Mouse (Mus musculus) heart, embryonic 15.5 days (tissue): ENCODE measurements around the gene Map2k6. TPM values are rescaled to one million over a fixed set of nuclear protein-coding genes. Genes with fewer than 3 reads are reported as not detected.

ENCODE experiments used
- ATAC-seq: fragments of 200-750 bp; cut with Nextera tagmentation; replicated peaks from 2 replicates; pipeline ENCODE4 v1.8.0; 2017; ENCODE audit warnings: low read depth, moderate TSS enrichment; ENCODE audit not compliant: insufficient number of reproducible peaks, insufficient read depth, low FRiP score
- H3K27ac ChIP-seq: fragments of 300-500 bp; sonication (generic); 2 replicates; pipeline ENCODE4 v1.5.1; 2015; ENCODE audit warnings: mild to moderate bottlenecking, inconsistent platforms
- H3K27me3 ChIP-seq: fragments of 300-500 bp; sonication (generic); 2 replicates; pipeline ENCODE4 v1.6.1; 2015; ENCODE audit warnings: inconsistent platforms
- H3K36me3 ChIP-seq: fragments of 300-500 bp; sonication (generic); 2 replicates; pipeline ENCODE4 v1.6.1; 2015; ENCODE audit warnings: mild to moderate bottlenecking, inconsistent platforms
- H3K4me1 ChIP-seq: fragments of 300-500 bp; sonication (generic); replicated peaks from 2 replicates; pipeline ENCODE4 v1.6.1; 2015; ENCODE audit warnings: inconsistent platforms
- H3K4me2 ChIP-seq: fragments of 300-500 bp; sonication (generic); 2 replicates; pipeline ENCODE4 v1.6.1; 2015; ENCODE audit warnings: inconsistent platforms, mild to moderate bottlenecking, moderate library complexity
- H3K4me3 ChIP-seq: fragments of 300-500 bp; sonication (generic); 2 replicates; pipeline ENCODE4 v1.5.1; 2015; ENCODE audit warnings: mild to moderate bottlenecking, inconsistent platforms
- H3K9ac ChIP-seq: fragments of 300-500 bp; sonication (generic); 2 replicates; pipeline ENCODE4 v1.6.1; 2015; ENCODE audit warnings: mild to moderate bottlenecking, inconsistent platforms
- H3K9me3 ChIP-seq: fragments of 300-500 bp; sonication (generic); replicated peaks from 2 replicates; pipeline ENCODE4 v1.6.1; 2016; ENCODE audit warnings: inconsistent platforms
- WGBS: fragments of 180-500 bp; shearing (Covaris S2); methylation state at CpG from one replicate; pipeline ENCODE4 v1.1.7; 2015; ENCODE audit warnings: mixed read lengths; 5-methylcytosine and 5-hydroxymethylcytosine counted together
- polyA plus RNA-seq: library from polyadenylated mRNA; unstranded; fragments of >200 nt; fragmentation: Nextera tagmentation; extraction: Ambion mirVana; gene quantifications from 2 replicates; pipeline ENCODE4 v1.2.1, GENCODE M21; 2015

The Map2k6 gene
- polyA plus RNA-seq, 1 experiment from 2014 or later = 13.5 TPM

DNA sequence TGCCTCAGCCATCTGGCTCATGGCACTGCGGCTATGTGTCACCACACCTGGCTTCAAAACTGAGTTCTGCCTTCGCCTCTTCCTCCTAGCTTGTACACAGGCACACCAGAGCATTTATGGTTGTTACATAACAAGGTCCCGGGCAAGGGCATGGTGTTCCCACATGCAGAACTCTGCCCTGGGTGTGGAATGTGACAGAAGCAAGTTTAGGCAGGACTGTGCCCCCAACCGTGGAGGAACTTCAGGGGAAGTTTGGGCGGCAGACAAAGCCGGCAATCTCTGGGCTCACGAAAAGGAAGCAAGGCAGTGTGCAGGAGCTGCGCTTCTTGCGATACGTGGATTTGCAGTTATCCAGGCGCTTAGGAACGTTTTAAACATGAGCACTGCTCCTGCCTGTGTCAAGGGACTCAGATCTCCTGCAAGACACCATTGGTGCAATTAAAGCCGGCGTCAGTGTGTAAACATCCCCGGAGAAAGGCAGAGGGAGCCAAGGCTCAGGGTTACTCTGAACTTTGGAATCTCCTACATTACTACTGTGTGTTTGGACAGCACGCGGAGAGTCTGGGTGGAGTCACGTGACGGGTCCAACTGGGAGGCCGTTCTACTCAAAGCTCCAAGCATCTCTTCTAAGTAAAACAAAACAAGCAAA, 19.1 kb upstream of the Map2k6 start:
- peak; percentile 74; the same call in 1 of the 2 replicates for ATAC-seq
- H3K9me3 ChIP-seq = no peaks in the 10 kb centered on the region
- H3K36me3 ChIP-seq = no peaks in the 10 kb centered on the region
- peak overlapping the region; percentile 76 for H3K4me2 ChIP-seq
- 5% methylated on average over 20 of the region's 20 CpGs for WGBS
- peak overlapping the region; percentile 70 for H3K27ac ChIP-seq
- H3K27me3 ChIP-seq = no peaks in the 10 kb centered on the region
- peaks cover 11% of the 10 kb centered on the region for H3K4me1 ChIP-seq
- H3K9ac ChIP-seq = peak overlapping the region; percentile 39
- peak overlapping the region; percentile 47 for H3K4me3 ChIP-seq

DNA sequence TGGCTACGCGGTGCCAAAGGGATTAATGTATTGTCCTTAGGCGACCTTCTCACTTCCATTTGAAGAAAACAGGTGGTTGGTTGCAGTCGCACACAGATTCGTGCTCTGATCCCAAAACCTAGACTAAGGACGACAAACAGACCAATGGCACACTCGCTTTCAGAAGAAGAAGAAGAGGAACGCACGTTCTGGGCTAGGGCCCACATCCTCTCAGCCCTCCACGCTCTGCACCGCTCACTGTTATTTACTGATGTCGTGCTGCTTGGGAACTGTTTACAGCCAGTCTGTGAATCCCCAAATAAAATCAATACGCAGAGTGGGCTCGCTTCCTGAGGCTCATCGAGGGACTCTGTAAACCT, 18.6 kb upstream of the Map2k6 start:
- Histone ChIP-seq H3K9ac (0 out of 2 replicates have a peak overlapping the region, but pooled peaks have one; percentile 39), H3K4me1 (peaks cover 11% of the 10 kb centered on the region), H3K9me3 (no peaks in the 10 kb centered on the region), H3K4me2 (peak overlapping the region; percentile 76), H3K4me3 (peak overlapping the region; percentile 47), H3K27me3 (no peaks in the 10 kb centered on the region), H3K36me3 (no peaks in the 10 kb centered on the region), H3K27ac (no peak overlapping the region)
- ATAC-seq = no peak
- 23% methylated on average over 15 of the region's 15 CpGs for WGBS

DNA sequence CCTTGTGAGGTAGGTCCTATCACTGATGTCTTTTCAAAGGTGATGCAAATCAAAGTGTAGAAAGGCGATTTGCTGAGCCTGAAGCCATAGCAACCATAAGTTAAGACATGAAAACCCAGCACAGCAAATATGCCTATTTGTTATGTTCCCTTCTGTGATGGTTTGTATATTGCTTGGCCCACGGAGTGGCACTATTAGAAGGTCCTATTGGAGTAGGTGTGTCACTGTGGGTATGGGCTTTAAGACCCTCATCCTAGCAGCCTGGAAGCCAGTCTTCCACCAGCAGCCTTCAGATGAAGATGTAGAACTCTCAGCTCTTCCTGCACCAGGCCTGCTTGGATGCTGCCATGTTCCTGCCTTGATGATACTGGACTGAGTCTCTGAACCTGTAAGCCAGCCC, 13.4 kb upstream of the Map2k6 start:
- H3K36me3 ChIP-seq = no peaks in the 10 kb centered on the region
- ATAC-seq = no peak
- 83% methylated on average over 2 of the region's 2 CpGs for WGBS
- peaks cover under 1% of the 10 kb centered on the region for H3K4me1 ChIP-seq
- H3K27me3 ChIP-seq = no peaks in the 10 kb centered on the region
- H3K4me3 ChIP-seq = no peak overlapping the region
- no peak overlapping the region for H3K9ac ChIP-seq
- no peaks in the 10 kb centered on the region for H3K9me3 ChIP-seq
- H3K27ac ChIP-seq = no peak overlapping the region
- no peak overlapping the region for H3K4me2 ChIP-seq

DNA sequence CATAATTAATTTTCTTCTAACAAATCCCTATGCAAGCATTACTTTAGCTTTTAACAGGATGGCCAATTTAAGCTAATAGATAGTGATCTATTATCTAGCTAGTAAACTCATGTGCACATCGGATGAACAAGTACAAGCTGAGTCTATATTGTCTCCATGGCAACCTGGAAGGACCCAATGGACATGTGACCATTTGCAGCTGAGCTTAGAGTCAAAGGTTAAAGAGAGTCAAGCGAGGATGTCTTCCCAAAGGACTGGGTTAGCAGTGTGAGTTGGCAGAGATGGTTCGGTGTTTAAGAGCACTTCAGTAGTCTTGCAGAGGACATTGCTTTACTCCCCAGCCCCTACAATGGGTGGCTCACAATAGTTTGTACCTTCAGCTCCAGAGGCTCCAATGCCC, 6.2 kb upstream of the Map2k6 start:
- H3K4me2 ChIP-seq = no peak overlapping the region
- 85% methylated on average over 3 of the region's 3 CpGs for WGBS
- H3K9me3 ChIP-seq = no peaks in the 10 kb centered on the region
- H3K4me3 ChIP-seq = no peak overlapping the region
- H3K36me3 ChIP-seq = no peaks in the 10 kb centered on the region
- H3K27me3 ChIP-seq = no peaks in the 10 kb centered on the region
- H3K4me1 ChIP-seq = no peaks in the 10 kb centered on the region
- no peak overlapping the region for H3K9ac ChIP-seq
- H3K27ac ChIP-seq = no peak overlapping the region
- no peak for ATAC-seq

DNA sequence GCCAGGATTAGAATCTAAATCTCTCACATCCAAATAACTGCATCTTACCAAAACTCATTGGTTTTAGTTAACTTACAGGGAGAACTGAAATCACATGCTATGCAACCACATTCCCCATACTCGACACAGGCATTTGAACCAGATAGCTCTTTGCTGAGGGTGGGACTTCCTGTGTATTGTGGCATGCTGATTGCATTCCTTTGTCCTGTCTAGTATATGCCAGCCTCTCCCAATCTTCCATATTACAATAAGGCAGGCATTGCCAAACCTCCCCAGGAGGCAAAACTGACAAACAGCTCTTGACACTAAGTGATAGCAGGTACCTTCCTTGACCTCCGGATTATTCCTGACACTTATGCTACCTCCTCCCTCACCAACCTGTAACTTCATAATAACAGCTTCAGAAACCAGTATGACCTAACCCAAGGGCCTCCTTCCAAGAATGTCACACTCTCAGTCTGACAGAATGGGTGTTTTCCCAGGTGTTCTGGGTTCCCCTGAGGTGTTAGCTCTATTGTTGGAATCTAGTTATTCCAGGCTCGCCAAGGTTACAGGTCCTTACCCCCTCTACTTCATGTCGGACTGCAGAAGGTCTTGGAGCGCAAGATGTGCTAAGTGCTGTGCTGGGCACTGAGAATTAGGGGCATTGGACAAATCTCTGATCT, 4.0 kb upstream of the Map2k6 start:
- Histone ChIP-seq H3K27me3 (no peaks in the 10 kb centered on the region), H3K9ac (no peak overlapping the region), H3K9me3 (no peaks in the 10 kb centered on the region), H3K27ac (no peak overlapping the region), H3K36me3 (no peaks in the 10 kb centered on the region), H3K4me3 (no peak overlapping the region), H3K4me1 (peaks cover 5% of the 10 kb centered on the region), H3K4me2 (no peak overlapping the region)
- 64% methylated on average over 5 of the region's 5 CpGs for WGBS
- no peak for ATAC-seq

DNA sequence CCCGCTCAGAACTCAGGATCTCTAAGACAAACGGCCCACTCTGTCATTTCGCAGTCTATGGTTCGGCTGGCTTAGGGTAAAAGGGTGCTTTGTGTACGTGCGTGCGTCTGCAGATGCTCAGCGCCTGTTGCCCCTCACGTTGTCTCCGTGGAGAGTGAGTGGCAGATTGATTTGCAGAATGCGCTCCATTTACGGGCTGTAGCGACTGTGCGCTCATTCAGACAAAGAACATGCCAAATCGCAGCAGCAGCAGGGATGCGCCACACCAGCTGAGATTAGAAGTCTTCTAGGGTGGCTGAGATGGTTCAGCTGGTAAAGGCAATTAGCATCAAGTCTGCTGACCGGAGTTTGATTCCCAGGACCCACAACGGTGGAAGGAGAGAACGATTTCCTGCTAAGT, 2.8 kb upstream of the Map2k6 start:
- ATAC-seq = no peak
- Histone ChIP-seq H3K9ac (no peak overlapping the region), H3K4me2 (peak overlapping the region; percentile 22), H3K36me3 (no peaks in the 10 kb centered on the region), H3K27ac (no peak overlapping the region), H3K9me3 (no peaks in the 10 kb centered on the region), H3K27me3 (no peaks in the 10 kb centered on the region), H3K4me1 (peaks cover 10% of the 10 kb centered on the region), H3K4me3 (no peak overlapping the region)
- 42% methylated on average over 19 of the region's 19 CpGs for WGBS

DNA sequence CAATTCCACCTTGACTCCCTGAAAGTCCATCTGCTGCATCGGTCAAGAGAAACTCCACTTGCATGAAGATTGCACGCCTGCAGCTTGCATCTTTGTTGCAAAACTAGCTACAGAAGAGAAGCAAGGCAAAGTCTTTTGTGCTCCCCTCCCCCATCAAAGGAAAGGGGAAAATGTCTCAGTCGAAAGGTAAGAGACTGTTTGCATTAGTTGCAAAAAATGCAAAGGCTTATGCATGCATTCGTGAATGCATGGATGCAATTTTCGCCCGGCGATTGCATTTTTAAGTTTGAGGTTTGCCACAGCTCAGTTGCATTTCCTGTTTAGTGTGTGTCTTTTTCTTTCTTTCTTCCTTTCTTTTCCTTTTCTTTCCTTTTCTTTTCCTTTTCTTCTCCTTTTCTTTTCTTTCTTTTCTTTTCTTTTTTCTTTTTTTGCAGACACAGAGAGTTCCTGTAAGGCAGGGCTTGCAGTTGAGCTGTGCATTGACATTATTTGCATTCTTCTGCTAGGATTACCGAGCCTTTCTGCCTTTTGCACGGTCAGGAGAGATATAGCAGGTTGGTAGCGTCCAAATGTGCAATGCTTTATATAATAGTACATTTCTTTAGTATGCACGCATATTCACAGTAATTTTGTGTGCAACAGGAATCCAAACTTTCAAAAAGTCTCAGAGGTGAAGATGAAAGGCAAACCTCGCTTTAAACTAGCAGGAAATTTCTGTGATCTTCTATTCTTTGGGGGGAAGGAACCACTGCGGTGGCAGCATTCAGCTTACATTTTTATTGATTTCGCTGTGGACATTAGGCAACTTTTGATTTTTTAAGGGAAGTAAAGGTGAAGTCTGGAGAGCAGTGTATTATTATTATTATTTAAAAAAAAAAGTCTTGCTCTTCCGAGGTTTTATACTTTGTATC, 573 bp downstream of the Map2k6 start:
- ATAC-seq = no peak
- Histone ChIP-seq H3K9me3 (no peaks in the 10 kb centered on the region), H3K4me1 (peaks cover 13% of the 10 kb centered on the region), H3K9ac (peak overlapping the region; percentile 45), H3K27ac (peak overlapping the region; percentile 43; the same call in 1 of the 2 replicates), H3K4me3 (peak overlapping the region; percentile 69), H3K27me3 (no peaks in the 10 kb centered on the region), H3K4me2 (peak overlapping the region; percentile 68), H3K36me3 (no peaks in the 10 kb centered on the region)
- WGBS = 10% methylated on average over 15 of the region's 15 CpGs

DNA sequence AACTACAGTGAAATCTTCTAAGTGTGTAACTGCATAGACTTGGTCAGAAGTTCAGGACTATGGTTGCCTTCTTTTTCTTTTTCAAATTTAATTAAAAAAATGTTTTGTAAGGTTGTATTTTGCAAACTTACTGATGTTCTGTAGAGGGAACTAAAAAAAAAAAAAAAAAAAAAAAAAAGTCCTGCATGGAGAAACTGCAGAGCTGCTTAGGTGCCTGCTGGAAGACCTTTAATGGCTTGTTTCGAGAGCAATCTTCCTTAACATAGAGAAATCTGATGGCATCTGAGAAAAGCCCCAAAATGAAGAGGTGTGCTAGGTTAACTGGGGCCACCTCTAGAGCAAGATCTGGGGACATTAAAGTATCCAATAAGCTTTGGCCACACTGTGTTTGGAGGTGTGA, 1.4 kb downstream of the Map2k6 start:
- Histone ChIP-seq H3K9me3 (no peaks in the 10 kb centered on the region), H3K27ac (no peak overlapping the region), H3K27me3 (no peaks in the 10 kb centered on the region), H3K4me1 (peaks cover 13% of the 10 kb centered on the region), H3K9ac (peak overlapping the region; percentile 45; the same call in 1 of the 2 replicates), H3K4me2 (peak overlapping the region; percentile 68), H3K4me3 (peak overlapping the region; percentile 69), H3K36me3 (no peaks in the 10 kb centered on the region)
- 50% methylated on average over 1 of the region's 1 CpGs for WGBS
- ATAC-seq = no peak

DNA sequence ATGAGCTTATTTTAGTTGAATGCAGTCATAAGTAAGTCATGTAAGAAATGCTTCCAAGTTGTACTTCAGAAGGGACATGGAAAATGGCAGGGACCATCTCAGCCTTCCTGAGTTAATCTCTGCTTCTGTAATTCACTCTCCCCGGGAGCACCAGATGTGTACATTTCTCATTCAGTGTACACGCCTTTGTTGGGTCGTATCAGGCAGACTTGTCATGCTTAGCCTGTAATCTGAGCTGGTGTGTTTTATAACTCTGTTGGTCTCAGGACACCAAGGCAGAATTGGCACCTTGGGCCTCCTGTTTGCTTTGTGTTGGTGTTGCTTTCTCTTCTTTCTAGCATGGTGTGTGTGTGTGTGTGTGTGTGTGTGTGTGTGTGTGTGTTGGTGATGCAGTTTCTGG, 3.7 kb downstream of the Map2k6 start:
- WGBS = 31% methylated on average over 3 of the region's 3 CpGs
- ATAC-seq = no peak
- Histone ChIP-seq H3K4me2 (no peak overlapping the region), H3K36me3 (no peaks in the 10 kb centered on the region), H3K9ac (no peak overlapping the region), H3K4me1 (peaks cover 13% of the 10 kb centered on the region), H3K27me3 (no peaks in the 10 kb centered on the region), H3K9me3 (no peaks in the 10 kb centered on the region), H3K27ac (peak overlapping the region; percentile 5; the same call in 1 of the 2 replicates), H3K4me3 (no peak overlapping the region)

DNA sequence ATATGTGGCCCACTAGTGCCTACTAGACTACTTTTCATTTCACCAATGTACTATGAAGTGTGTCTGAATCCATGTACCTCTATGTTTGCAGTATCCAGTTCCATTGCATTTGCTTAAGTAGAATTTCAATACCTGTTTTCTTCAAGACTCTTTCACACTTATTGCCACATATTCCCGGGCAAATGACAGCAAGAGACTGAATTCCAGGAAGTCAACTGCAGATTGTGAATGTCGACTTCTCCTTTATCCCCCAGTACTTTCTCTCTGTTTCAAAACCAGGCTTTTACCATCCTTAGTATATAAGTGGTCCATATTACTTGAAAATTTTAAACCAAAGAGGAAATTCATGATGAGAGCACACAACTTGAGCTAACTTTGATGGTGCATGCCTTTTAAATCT, 4.7 kb downstream of the Map2k6 start:
- Histone ChIP-seq H3K4me3 (no peak overlapping the region), H3K27ac (no peak overlapping the region), H3K4me2 (no peak overlapping the region), H3K4me1 (peaks cover 12% of the 10 kb centered on the region), H3K36me3 (no peaks in the 10 kb centered on the region), H3K9ac (no peak overlapping the region), H3K27me3 (no peaks in the 10 kb centered on the region), H3K9me3 (no peaks in the 10 kb centered on the region)
- 56% methylated on average over 2 of the region's 2 CpGs for WGBS
- no peak for ATAC-seq

DNA sequence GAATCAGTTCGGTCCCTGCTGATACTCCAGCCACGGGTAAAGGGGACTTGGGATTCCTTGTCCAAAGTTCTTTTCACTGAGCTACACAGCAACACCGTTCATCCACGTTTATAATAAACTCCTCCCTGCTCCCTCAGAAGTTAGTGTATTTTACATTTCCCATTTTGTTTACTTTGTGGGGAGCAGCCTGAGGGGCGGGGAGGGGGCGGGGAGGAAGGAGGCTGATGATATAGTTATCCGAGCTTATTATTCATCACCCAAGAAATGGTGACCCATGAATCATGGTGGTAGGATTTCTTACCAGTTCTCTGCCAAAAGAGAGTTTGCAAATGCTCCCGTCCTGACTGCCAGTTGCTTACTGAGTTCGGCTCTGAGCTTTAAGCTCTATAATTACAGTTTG, 6.7 kb downstream of the Map2k6 start:
- ATAC-seq = no peak
- Histone ChIP-seq H3K36me3 (no peaks in the 10 kb centered on the region), H3K9me3 (no peaks in the 10 kb centered on the region), H3K9ac (no peak overlapping the region), H3K27ac (no peak overlapping the region), H3K27me3 (no peaks in the 10 kb centered on the region), H3K4me2 (no peak overlapping the region), H3K4me3 (no peak overlapping the region), H3K4me1 (peaks cover 7% of the 10 kb centered on the region)
- WGBS = 69% methylated on average over 9 of the region's 9 CpGs
